Mouse (Mus musculus): ENCODE results near the gene Rasl10a. TPM values are rescaled to one million over a fixed set of nuclear protein-coding genes. Genes with fewer than 3 reads are reported as not detected.
"Not testable (repeated sequence)": the region's sequence is repeated elsewhere in the genome, so short reads cannot be mapped to it uniquely, and the experiment has no call there.

Gene Rasl10a
- polyA plus RNA-seq, 1 experiment from 2014 or later, result 0.27 TPM

- Histone ChIP-seq H3K36me3 (ENCODE audit: control insufficient read depth, insufficient read depth) (peaks cover 13% of the 10 kb centered on the region), H3K4me2 (ENCODE audit: low read depth, low read length) (peak overlapping the region; percentile 99), H3K4me3 (ENCODE audit: low read depth, low read length) (peak overlapping the region; percentile 70), H3K9ac (ENCODE audit: low read depth, low read length) (peak overlapping the region; percentile 75), H3K9me3 (replicated peaks; ENCODE audit: control insufficient read depth, low read length) (no peaks in the 10 kb centered on the region), H3K27me3 (ENCODE audit: control insufficient read depth, insufficient read depth, low read depth, low read length) (peaks cover 53% of the 10 kb centered on the region), H3K4me1 (ENCODE audit: control insufficient read depth, low read depth, low read length) (peaks cover 37% of the 10 kb centered on the region), H3K27ac (ENCODE audit: low read length) (peak overlapping the region; percentile 39; the same call in 1 of the 2 replicates)
- no peak for ATAC-seq (ENCODE audit: low read depth)
- 19% methylated on average over 38 of the region's 38 CpGs for WGBS (ENCODE audit: insufficient replicate concordance)
These were observed 6.5 kb downstream of the Rasl10a start for GRCm38 (mm10) chr11:5064282-5065055.

DNA sequence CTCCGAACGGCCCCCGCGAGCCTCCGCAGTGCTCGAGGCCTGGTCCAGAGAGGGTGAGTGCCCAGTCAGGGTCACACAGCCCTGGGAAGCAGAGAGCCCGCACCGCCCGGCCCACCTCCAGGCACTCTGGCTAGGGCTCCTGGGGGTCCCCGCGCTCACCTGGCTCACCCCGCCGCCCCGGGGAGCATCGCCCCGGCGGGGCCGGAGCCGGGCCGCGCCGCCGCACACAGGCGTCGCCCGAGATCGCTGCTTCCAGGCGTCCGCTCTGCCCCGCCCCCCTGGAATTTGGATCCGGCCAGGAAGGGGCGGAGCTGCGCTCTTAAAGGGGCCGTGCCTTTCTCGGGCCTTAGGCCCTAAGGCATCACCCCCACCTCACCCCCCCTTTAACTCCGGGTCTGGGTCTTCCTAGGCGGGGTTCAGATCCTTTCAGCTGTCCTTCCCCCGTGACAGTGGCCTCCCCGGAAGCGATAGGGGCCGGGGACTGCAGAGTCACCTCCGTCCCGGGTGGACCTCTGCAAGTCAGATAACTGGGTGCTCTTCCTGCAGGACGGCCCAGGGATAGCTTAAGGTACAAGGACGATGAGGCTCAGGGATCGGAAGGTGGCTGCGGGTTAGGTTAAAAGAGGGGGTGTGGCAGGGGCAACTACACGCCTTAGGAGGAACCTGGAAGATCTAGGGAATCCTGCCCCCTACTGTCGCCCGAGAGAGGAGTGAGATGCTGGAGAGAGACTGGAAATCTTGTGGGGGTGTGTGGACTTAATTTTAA is 7.3 kb downstream of the Rasl10a start, which contains the start of gene Gas2l1:
Gene Gas2l1 (minus strand): TSS at position 272 of the 766 bp plus-strand sequence.
- WGBS (ENCODE audit: insufficient replicate concordance), result under 1% methylated on average over 48 of the region's 50 CpGs
- H3K36me3 ChIP-seq (ENCODE audit: control insufficient read depth, insufficient read depth), result peaks cover 18% of the 10 kb centered on the region
- H3K4me2 ChIP-seq (ENCODE audit: low read depth, low read length), result peak within 1 kb of the TSS; percentile 99
- ATAC-seq (ENCODE audit: low read depth), result peak; percentile 84
- peak within 1 kb of the TSS; percentile 75 for H3K9ac ChIP-seq (ENCODE audit: low read depth, low read length)
- peak within 1 kb of the TSS; percentile 39; the same call in 1 of the 2 replicates for H3K27ac ChIP-seq (ENCODE audit: low read length)
- no peaks in the 10 kb centered on the region for H3K9me3 ChIP-seq (replicated peaks; ENCODE audit: control insufficient read depth, low read length)
- H3K4me3 ChIP-seq (ENCODE audit: low read depth, low read length), result peak within 1 kb of the TSS; percentile 70
- peaks cover 45% of the 10 kb centered on the region for H3K27me3 ChIP-seq (ENCODE audit: control insufficient read depth, insufficient read depth, low read depth, low read length)
- peaks cover 34% of the 10 kb centered on the region for H3K4me1 ChIP-seq (ENCODE audit: control insufficient read depth, low read depth, low read length)

DNA sequence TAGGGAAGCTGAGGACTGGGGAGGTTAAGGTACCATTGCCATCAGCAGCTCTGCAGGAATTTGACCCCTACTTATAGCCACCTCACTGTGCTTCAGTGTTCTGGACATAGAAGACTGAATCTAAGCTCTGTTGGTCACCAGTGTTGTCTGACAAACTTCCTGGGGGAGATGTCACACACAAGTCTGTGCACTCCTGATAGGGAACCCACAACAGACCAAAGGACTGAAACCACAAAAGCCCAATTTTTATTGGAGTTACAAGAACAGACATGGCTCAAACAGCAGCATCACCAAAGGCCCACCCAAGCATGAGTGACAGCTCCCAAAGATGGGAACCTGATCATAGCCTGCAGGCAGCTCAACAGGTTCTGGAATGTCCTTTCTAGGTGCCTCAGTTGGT is 9.1 kb downstream of the Rasl10a start:
- H3K9me3 ChIP-seq (replicated peaks; ENCODE audit: control insufficient read depth, low read length), result no peaks in the 10 kb centered on the region
- H3K4me2 ChIP-seq (ENCODE audit: low read depth, low read length), result no peak overlapping the region
- no peak overlapping the region for H3K27ac ChIP-seq (ENCODE audit: low read length)
- H3K27me3 ChIP-seq (ENCODE audit: control insufficient read depth, insufficient read depth, low read depth, low read length), result peaks cover 27% of the 10 kb centered on the region
- H3K4me3 ChIP-seq (ENCODE audit: low read depth, low read length), result no peak overlapping the region
- ATAC-seq (ENCODE audit: low read depth), result no peak
- H3K4me1 ChIP-seq (ENCODE audit: control insufficient read depth, low read depth, low read length), result peaks cover 25% of the 10 kb centered on the region
- H3K36me3 ChIP-seq (ENCODE audit: control insufficient read depth, insufficient read depth), result peaks cover 36% of the 10 kb centered on the region
- no peak overlapping the region for H3K9ac ChIP-seq (ENCODE audit: low read depth, low read length)

DNA sequence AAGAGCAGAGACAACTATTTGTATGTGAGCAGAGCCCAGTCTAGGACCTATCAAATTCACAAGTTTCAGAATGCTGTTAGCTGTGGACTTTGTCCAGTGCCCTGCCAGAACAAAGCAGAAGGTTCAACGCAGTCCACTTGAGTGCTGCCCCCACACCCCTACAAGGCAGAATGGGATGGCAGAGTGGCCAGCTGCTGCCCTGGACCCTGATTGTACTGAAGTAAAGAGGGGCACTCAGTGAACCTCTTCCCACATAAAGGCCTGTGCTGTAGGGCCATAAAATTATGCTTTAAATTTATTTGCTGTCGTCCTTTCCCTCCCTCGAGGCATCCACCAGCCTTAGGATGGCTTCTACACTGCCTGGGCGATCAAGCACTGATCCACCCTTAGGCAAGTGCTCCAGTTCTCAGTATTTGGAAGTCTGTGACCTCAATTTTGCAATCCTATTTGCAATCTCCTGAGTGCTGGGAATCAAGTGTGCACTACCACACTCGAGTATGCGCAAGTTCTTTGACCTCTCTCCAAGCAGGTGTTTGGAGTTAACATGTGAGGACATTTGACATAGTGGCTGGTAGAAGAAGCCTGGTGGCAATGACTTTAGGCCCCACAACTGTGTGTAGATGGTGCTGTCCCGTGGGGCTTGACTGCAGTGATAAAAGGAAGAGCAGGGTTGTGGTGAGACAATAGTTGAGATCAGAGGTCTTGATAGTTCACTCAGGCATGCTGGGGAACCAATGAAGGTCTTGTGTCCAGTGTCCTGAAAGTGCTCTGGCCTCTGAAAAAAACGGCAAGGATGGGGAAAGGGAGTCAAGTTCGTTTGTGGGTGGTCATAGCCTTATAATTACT is 10.4 kb downstream of the Rasl10a start:
- peaks cover 48% of the 10 kb centered on the region for H3K36me3 ChIP-seq (ENCODE audit: control insufficient read depth, insufficient read depth)
- no peak for ATAC-seq (ENCODE audit: low read depth)
- H3K4me3 ChIP-seq (ENCODE audit: low read depth, low read length), result no peak overlapping the region
- no peak overlapping the region for H3K27ac ChIP-seq (ENCODE audit: low read length)
- peaks cover 14% of the 10 kb centered on the region for H3K27me3 ChIP-seq (ENCODE audit: control insufficient read depth, insufficient read depth, low read depth, low read length)
- WGBS (ENCODE audit: insufficient replicate concordance), result 57% methylated on average over 9 of the region's 9 CpGs
- no peaks in the 10 kb centered on the region for H3K9me3 ChIP-seq (replicated peaks; ENCODE audit: control insufficient read depth, low read length)
- H3K9ac ChIP-seq (ENCODE audit: low read depth, low read length), result no peak overlapping the region
- H3K4me1 ChIP-seq (ENCODE audit: control insufficient read depth, low read depth, low read length), result peaks cover 16% of the 10 kb centered on the region
- no peak overlapping the region for H3K4me2 ChIP-seq (ENCODE audit: low read depth, low read length)

GRCm38 (mm10) chr11:5074882-5075281 is 17.0 kb downstream of the Rasl10a start:
- no peak overlapping the region for H3K4me3 ChIP-seq (ENCODE audit: low read depth, low read length)
- no peak overlapping the region for H3K9ac ChIP-seq (ENCODE audit: low read depth, low read length)
- H3K9me3 ChIP-seq (replicated peaks; ENCODE audit: control insufficient read depth, low read length), result no peaks in the 10 kb centered on the region
- no peaks in the 10 kb centered on the region for H3K4me1 ChIP-seq (ENCODE audit: control insufficient read depth, low read depth, low read length)
- H3K27me3 ChIP-seq (ENCODE audit: control insufficient read depth, insufficient read depth, low read depth, low read length), result no peaks in the 10 kb centered on the region
- WGBS (ENCODE audit: insufficient replicate concordance), result 69% methylated on average over 4 of the region's 4 CpGs
- H3K36me3 ChIP-seq (ENCODE audit: control insufficient read depth, insufficient read depth), result peaks cover 74% of the 10 kb centered on the region
- ATAC-seq (ENCODE audit: low read depth), result peak; percentile 37; the same call in 1 of the 2 replicates
- no peak overlapping the region for H3K27ac ChIP-seq (ENCODE audit: low read length)
- H3K4me2 ChIP-seq (ENCODE audit: low read depth, low read length), result no peak overlapping the region

DNA sequence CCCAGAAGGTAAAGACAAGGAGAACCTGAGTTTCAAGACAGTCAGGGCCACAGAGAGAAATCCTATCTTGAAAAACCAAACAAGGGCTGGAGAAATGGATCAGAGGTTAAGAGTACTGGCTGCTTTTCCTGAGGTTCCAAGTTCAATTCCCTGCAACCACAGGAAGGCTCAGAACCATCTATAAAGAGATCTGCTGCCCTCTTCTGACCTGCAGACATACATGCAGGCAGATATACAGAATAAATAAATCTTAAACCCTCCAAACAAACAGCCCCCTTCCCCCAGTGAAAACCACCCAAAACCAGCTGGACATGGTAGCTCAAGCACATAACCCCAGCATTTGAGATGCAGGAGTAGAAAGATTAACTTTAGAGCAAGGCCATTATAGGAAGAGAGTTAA is 17.8 kb downstream of the Rasl10a start:
- H3K9me3 ChIP-seq (replicated peaks; ENCODE audit: control insufficient read depth, low read length), result no peaks in the 10 kb centered on the region
- no peaks in the 10 kb centered on the region for H3K27me3 ChIP-seq (ENCODE audit: control insufficient read depth, insufficient read depth, low read depth, low read length)
- no peak overlapping the region for H3K27ac ChIP-seq (ENCODE audit: low read length)
- H3K4me3 ChIP-seq (ENCODE audit: low read depth, low read length), result no peak overlapping the region
- no peak overlapping the region for H3K9ac ChIP-seq (ENCODE audit: low read depth, low read length)
- peaks cover 72% of the 10 kb centered on the region for H3K36me3 ChIP-seq (ENCODE audit: control insufficient read depth, insufficient read depth)
- ATAC-seq (ENCODE audit: low read depth), result no peak
- no peaks in the 10 kb centered on the region for H3K4me1 ChIP-seq (ENCODE audit: control insufficient read depth, low read depth, low read length)
- no peak overlapping the region for H3K4me2 ChIP-seq (ENCODE audit: low read depth, low read length)

DNA sequence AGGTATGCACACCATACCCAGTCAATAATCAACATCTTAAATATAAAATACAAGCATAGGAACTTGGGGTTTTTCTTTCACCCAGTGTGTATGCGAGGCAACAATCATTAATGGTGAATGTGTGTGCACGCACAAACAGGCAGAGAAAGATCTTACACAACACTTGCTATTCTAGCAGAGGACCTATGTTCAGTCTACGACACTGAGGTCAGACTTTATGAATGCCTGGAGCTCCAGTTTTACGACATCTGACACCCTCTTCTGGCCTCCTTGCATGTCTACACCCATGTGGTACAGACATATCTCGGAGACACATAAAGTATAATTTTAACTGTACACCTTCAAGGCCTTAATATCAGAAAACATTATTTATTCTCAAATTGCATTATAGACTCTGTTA is 18.9 kb downstream of the Rasl10a start:
- WGBS (ENCODE audit: insufficient replicate concordance), result 80% methylated on average over 3 of the region's 5 CpGs
- ATAC-seq (ENCODE audit: low read depth); H3K4me2 ChIP-seq (ENCODE audit: low read depth, low read length); H3K9me3 ChIP-seq (replicated peaks; ENCODE audit: control insufficient read depth, low read length); H3K9ac ChIP-seq (ENCODE audit: low read depth, low read length); H3K4me1 ChIP-seq (ENCODE audit: control insufficient read depth, low read depth, low read length); H3K4me3 ChIP-seq (ENCODE audit: low read depth, low read length); H3K27ac ChIP-seq (ENCODE audit: low read length); H3K27me3 ChIP-seq (ENCODE audit: control insufficient read depth, insufficient read depth, low read depth, low read length): not testable (repeated sequence)
- H3K36me3 ChIP-seq (ENCODE audit: control insufficient read depth, insufficient read depth), result peaks cover 68% of the 10 kb centered on the region

DNA sequence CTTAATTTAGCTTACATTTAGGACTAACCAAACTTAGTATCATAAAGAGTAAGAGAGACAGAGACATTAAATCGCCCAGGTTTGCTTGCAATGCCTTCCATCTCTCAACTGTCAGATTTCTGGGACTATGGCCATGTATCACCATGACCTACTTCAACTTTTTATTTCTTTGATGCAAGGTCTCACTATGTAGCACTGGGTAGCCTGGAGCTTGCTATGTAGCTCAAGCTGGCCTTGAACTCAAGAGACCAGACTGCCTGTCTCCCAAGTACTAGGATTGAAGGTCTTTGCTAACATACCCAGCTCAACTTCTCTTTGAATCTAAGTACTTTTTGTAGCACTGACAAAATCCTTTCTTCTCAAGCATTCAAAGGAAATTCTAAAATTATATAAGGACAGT is 31.2 kb downstream of the Rasl10a start:
- no peaks in the 10 kb centered on the region for H3K27me3 ChIP-seq (ENCODE audit: control insufficient read depth, insufficient read depth, low read depth, low read length)
- H3K4me1 ChIP-seq (ENCODE audit: control insufficient read depth, low read depth, low read length), result peaks cover 2% of the 10 kb centered on the region; the same call in 1 of the 2 replicates
- 89% methylated on average over 1 of the region's 1 CpGs for WGBS (ENCODE audit: insufficient replicate concordance)
- no peak overlapping the region for H3K9ac ChIP-seq (ENCODE audit: low read depth, low read length)
- H3K4me2 ChIP-seq (ENCODE audit: low read depth, low read length), result no peak overlapping the region
- no peak overlapping the region for H3K4me3 ChIP-seq (ENCODE audit: low read depth, low read length)
- no peaks in the 10 kb centered on the region for H3K9me3 ChIP-seq (replicated peaks; ENCODE audit: control insufficient read depth, low read length)
- H3K36me3 ChIP-seq (ENCODE audit: control insufficient read depth, insufficient read depth), result peaks cover 82% of the 10 kb centered on the region
- no peak overlapping the region for H3K27ac ChIP-seq (ENCODE audit: low read length)
- ATAC-seq (ENCODE audit: low read depth), result no peak
